8 mouse cellular contexts compared by ENCODE assay signal in genomic region chr7:75781298-75781947, GRCm38 (mm10).
A peak's percentile ranks its signal among the peaks of the same experiment; 100 is the strongest.
DNase-seq lines count a peak whose midpoint lies in the region; ATAC-seq and TF ChIP-seq lines count a peak whose summit lies in the region.

No protein-coding gene starts in this region.

- WGBS in lung, embryonic 14.5 days: 5% methylated on average over 13 of the region's 13 CpGs
- WGBS in embryonic facial prominence, embryonic 13.5 days: 3% methylated on average over 13 of the region's 13 CpGs
- WGBS in intestine, embryonic 16.5 days: 3% methylated on average over 13 of the region's 13 CpGs
- WGBS in neural tube, embryonic 14.5 days: 3% methylated on average over 13 of the region's 13 CpGs

- H3K36me3 ChIP-seq in lung, embryonic 14.5 days (ENCODE audit: insufficient read depth): peaks cover 18% of the 10 kb centered on the region; the same call in 1 of the 2 replicates
- peaks cover 34% of the 10 kb centered on the region for H3K36me3 ChIP-seq in embryonic facial prominence, embryonic 13.5 days
- no peaks in the 10 kb centered on the region for H3K36me3 ChIP-seq in intestine, embryonic 16.5 days (ENCODE audit: control insufficient read depth, insufficient read depth, low read length)
- no peaks in the 10 kb centered on the region for H3K36me3 ChIP-seq in neural tube, embryonic 14.5 days (ENCODE audit: control insufficient read depth, insufficient read depth, low read length)

- H3K4me3 ChIP-seq in lung, embryonic 14.5 days (ENCODE audit: low read depth, low read length): peak overlapping the region; percentile 64
- H3K4me3 ChIP-seq in embryonic facial prominence, embryonic 13.5 days: peak overlapping the region; percentile 63
- H3K4me3 ChIP-seq in intestine, embryonic 16.5 days (ENCODE audit: low read length): peak overlapping the region; percentile 75
- peak overlapping the region; percentile 39 for H3K4me3 ChIP-seq in neural tube, embryonic 14.5 days (ENCODE audit: low read depth, low read length)

- TF ChIP-seq CTCF in lung, embryonic 14.5 days (IDR thresholded peaks at IDR 0.05; ENCODE audit: low read depth): no peak

- peak overlapping the region; percentile 66 for H3K4me2 ChIP-seq in lung, embryonic 14.5 days
- peak overlapping the region; percentile 64 for H3K4me2 ChIP-seq in embryonic facial prominence, embryonic 13.5 days
- peak overlapping the region; percentile 73 for H3K4me2 ChIP-seq in intestine, embryonic 16.5 days (ENCODE audit: low read depth, low read length)
- H3K4me2 ChIP-seq in neural tube, embryonic 14.5 days (ENCODE audit: low read depth, low read length): peak overlapping the region; percentile 59

- DNase-seq in lung, embryonic 14.5 days: peak; percentile 22
- DNase-seq in lung, postnatal 10 days: no peak
- DNase-seq in adrenal gland, adult 2 months: no peak
- DNase-seq in frontal cortex, postnatal 25 days (ENCODE audit: low spot score in 2 of 2): no peak

- H3K9ac ChIP-seq in lung, embryonic 14.5 days: peak overlapping the region; percentile 68
- peak overlapping the region; percentile 78 for H3K9ac ChIP-seq in embryonic facial prominence, embryonic 13.5 days
- peak overlapping the region; percentile 78 for H3K9ac ChIP-seq in intestine, embryonic 16.5 days (ENCODE audit: low read depth, low read length)
- H3K9ac ChIP-seq in neural tube, embryonic 14.5 days (replicated peaks; ENCODE audit: low read depth, low read length): no peak overlapping the region

- peak; percentile 28 for ATAC-seq in lung, embryonic 14.5 days (ENCODE audit: insufficient read depth)
- no peak for ATAC-seq in embryonic facial prominence, embryonic 13.5 days (ENCODE audit: insufficient number of reproducible peaks, insufficient read depth, low FRiP score, low TSS enrichment, low read depth)
- peak; percentile 31 for ATAC-seq in intestine, embryonic 16.5 days
- peak; percentile 22; the same call in 1 of the 2 replicates for ATAC-seq in neural tube, embryonic 14.5 days (ENCODE audit: low read depth)
- no peak for ATAC-seq in erythroid progenitor cell, adult 5-6 weeks (replicated peaks; ENCODE audit: low FRiP score, poor library complexity, severe bottlenecking)

- H3K9me3 ChIP-seq in lung, embryonic 14.5 days (ENCODE audit: low read depth, low read length): no peaks in the 10 kb centered on the region
- H3K9me3 ChIP-seq in embryonic facial prominence, embryonic 13.5 days: no peaks in the 10 kb centered on the region
- H3K9me3 ChIP-seq in intestine, embryonic 16.5 days (ENCODE audit: control insufficient read depth, low read length): no peaks in the 10 kb centered on the region
- H3K9me3 ChIP-seq in neural tube, embryonic 14.5 days (ENCODE audit: control insufficient read depth, low read length): no peaks in the 10 kb centered on the region

- H3K27ac ChIP-seq in lung, embryonic 14.5 days (ENCODE audit: low read depth): no peak overlapping the region
- H3K27ac ChIP-seq in embryonic facial prominence, embryonic 13.5 days: no peak overlapping the region
- H3K27ac ChIP-seq in intestine, embryonic 16.5 days (ENCODE audit: low read length): no peak overlapping the region; the same call in 1 of the 2 replicates
- H3K27ac ChIP-seq in neural tube, embryonic 14.5 days (ENCODE audit: low read depth, low read length): no peak overlapping the region

- no peaks in the 10 kb centered on the region for H3K27me3 ChIP-seq in lung, embryonic 14.5 days (ENCODE audit: insufficient read depth, low read length)
- no peaks in the 10 kb centered on the region for H3K27me3 ChIP-seq in embryonic facial prominence, embryonic 13.5 days
- no peaks in the 10 kb centered on the region for H3K27me3 ChIP-seq in intestine, embryonic 16.5 days (replicated peaks; ENCODE audit: control insufficient read depth, insufficient read depth, low read length)
- no peaks in the 10 kb centered on the region for H3K27me3 ChIP-seq in neural tube, embryonic 14.5 days (ENCODE audit: control insufficient read depth, insufficient read depth, low read length)

- peaks cover 4% of the 10 kb centered on the region; the same call in 1 of the 2 replicates for H3K4me1 ChIP-seq in lung, embryonic 14.5 days (ENCODE audit: insufficient read depth)
- peaks cover 9% of the 10 kb centered on the region for H3K4me1 ChIP-seq in embryonic facial prominence, embryonic 13.5 days
- H3K4me1 ChIP-seq in intestine, embryonic 16.5 days (ENCODE audit: control insufficient read depth, insufficient read depth, low read length): 0 out of 2 replicates have a peak, but pooled peaks cover 8% of the 10 kb centered on the region
- H3K4me1 ChIP-seq in neural tube, embryonic 14.5 days (ENCODE audit: control insufficient read depth, insufficient read depth, low read length): no peaks in the 10 kb centered on the region

Comparison
In these comparisons a context has a peak if more than half of its experiments do, and no peak if none do; other contexts are left out.
1. ATAC-seq: peak in lung, embryonic 14.5 days (single experiment), intestine, embryonic 16.5 days (single experiment) and neural tube, embryonic 14.5 days (single experiment); none in embryonic facial prominence, embryonic 13.5 days (single experiment) and erythroid progenitor cell, adult 5-6 weeks (single experiment).
2. Peak in every context shown above with its lines, with median percentiles within 50 percentile points of each other: H3K4me2 ChIP-seq and H3K4me3 ChIP-seq.